Mouse (Mus musculus): ENCODE measurements at regions not wholly inside any gene's neighbourhood (a gene's known extent, or its start where the extent isn't known, plus 50 kb on each side); places are given as distances from the start of the nearest gene placed in this dataset.
"Not testable (repeated sequence)": the region's sequence is repeated elsewhere in the genome, so short reads cannot be mapped to it uniquely, and the experiment has no call there.

GRCm38 (mm10) chr8:103798630-103799029 lies 302.8 kb upstream of the Cdh5 start:
- DNase-seq (ENCODE audit: low spot score in 2 of 2) = not testable (repeated sequence)

- no peak for DNase-seq (ENCODE audit: low spot score in 2 of 2)
These were observed 293.3 kb upstream of the Cdh5 start for GRCm38 (mm10) chr8:103808171-103808570.

- DNase-seq (ENCODE audit: low spot score in 2 of 2) = no peak
These were observed 292.8 kb upstream of the Cdh5 start for GRCm38 (mm10) chr8:103808580-103808979.

GRCm38 (mm10) chr8:103809140-103809539 lies 292.3 kb upstream of the Cdh5 start:
- DNase-seq (ENCODE audit: low spot score in 2 of 2) = no peak

GRCm38 (mm10) chr8:103813954-103814591 lies 287.4 kb upstream of the Cdh5 start:
- peak; percentile 50 to 61 for DNase-seq (ENCODE audit: low spot score in 2 of 2)

GRCm38 (mm10) chr8:103816101-103816894 lies 285.1 kb upstream of the Cdh5 start:
- no peak for DNase-seq (ENCODE audit: low spot score in 2 of 2)

- DNase-seq (ENCODE audit: low spot score in 2 of 2) = no peak
These were observed 277.9 kb upstream of the Cdh5 start for GRCm38 (mm10) chr8:103823541-103823940.

- DNase-seq (ENCODE audit: low spot score in 2 of 2) = no peak
These were observed 276.7 kb upstream of the Cdh5 start for GRCm38 (mm10) chr8:103824747-103825146.

- no peak for DNase-seq (ENCODE audit: low spot score in 2 of 2)
These were observed 276.1 kb upstream of the Cdh5 start for GRCm38 (mm10) chr8:103825289-103825688.

- no peak for DNase-seq (ENCODE audit: low spot score in 2 of 2)
These were observed 271.0 kb upstream of the Cdh5 start for GRCm38 (mm10) chr8:103830416-103830815.

GRCm38 (mm10) chr8:103839990-103840389 lies 261.4 kb upstream of the Cdh5 start:
- no peak for DNase-seq (ENCODE audit: low spot score in 2 of 2)

GRCm38 (mm10) chr8:103845964-103846363 lies 255.5 kb upstream of the Cdh5 start:
- DNase-seq (ENCODE audit: low spot score in 2 of 2) = no peak

GRCm38 (mm10) chr8:103846382-103846976 lies 254.9 kb upstream of the Cdh5 start:
- DNase-seq (ENCODE audit: low spot score in 2 of 2) = no peak

GRCm38 (mm10) chr8:103849785-103850184 lies 251.6 kb upstream of the Cdh5 start:
- DNase-seq (ENCODE audit: low spot score in 2 of 2) = no peak

GRCm38 (mm10) chr8:103851286-103851685 lies 250.1 kb upstream of the Cdh5 start:
- no peak for DNase-seq (ENCODE audit: low spot score in 2 of 2)

GRCm38 (mm10) chr8:103853048-103853447 lies 248.4 kb upstream of the Cdh5 start:
- DNase-seq (ENCODE audit: low spot score in 2 of 2) = no peak

GRCm38 (mm10) chr8:103855291-103855690 lies 246.1 kb upstream of the Cdh5 start:
- DNase-seq (ENCODE audit: low spot score in 2 of 2) = no peak

- no peak for DNase-seq (ENCODE audit: low spot score in 2 of 2)
These were observed 242.3 kb upstream of the Cdh5 start for GRCm38 (mm10) chr8:103859130-103859529.

- peak in 1 of 2 experiments; percentile 39 for DNase-seq (ENCODE audit: low spot score in 2 of 2)
These were observed 227.6 kb upstream of the Cdh5 start for GRCm38 (mm10) chr8:103873598-103874502.

GRCm38 (mm10) chr8:103874506-103874905 lies 226.9 kb upstream of the Cdh5 start:
- DNase-seq (ENCODE audit: low spot score in 2 of 2) = no peak

GRCm38 (mm10) chr8:103879505-103879904 lies 221.9 kb upstream of the Cdh5 start:
- no peak for DNase-seq (ENCODE audit: low spot score in 2 of 2)

Data from right cerebral cortex, postnatal 10 days (tissue).